ENCODE assay signal across 8 mouse cellular contexts in the genomic region with DNA sequence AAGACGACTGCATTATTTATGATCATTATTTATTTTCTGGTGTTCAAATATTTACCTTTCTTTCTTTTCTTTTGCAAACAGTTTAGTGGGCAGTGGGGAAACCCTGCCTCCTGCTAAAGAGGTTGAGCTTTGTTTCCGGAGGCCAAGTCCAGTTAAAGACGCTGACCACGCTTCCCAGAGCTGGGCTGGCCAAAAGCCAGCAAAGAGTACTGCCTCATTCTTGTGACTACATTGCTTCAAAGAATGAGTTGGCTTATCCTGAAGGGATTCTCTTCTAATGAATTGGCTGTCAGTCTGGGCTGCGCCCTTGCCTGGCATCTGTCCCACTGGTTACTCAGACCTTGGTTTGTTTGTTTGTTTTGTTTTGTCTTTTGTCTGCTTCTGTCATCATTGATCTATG.
DNase-seq lines count a peak whose midpoint lies in the region; ATAC-seq and TF ChIP-seq lines count a peak whose summit lies in the region.

No protein-coding gene starts in this region.

- TF ChIP-seq POLR2A in liver, adult 2 months (IDR thresholded peaks at IDR 0.05; ENCODE audit: extremely low read depth, insufficient read depth, low read length) = no peak

- no peak overlapping the region for H3K27ac ChIP-seq in liver, adult 2 months (replicated peaks; ENCODE audit: insufficient read depth, low read depth, low read length)
- H3K27ac ChIP-seq in liver, embryonic 11.5 days (ENCODE audit: low read depth, low read length) = no peak overlapping the region

- no peaks in the 10 kb centered on the region for H3K79me2 ChIP-seq in liver, adult 2 months (ENCODE audit: control insufficient read depth, insufficient read depth, low read length)

- no peaks in the 10 kb centered on the region for H3K9me3 ChIP-seq in liver, embryonic 11.5 days (ENCODE audit: control insufficient read depth, low read length)

- DNase-seq in liver, adult 2 months (ENCODE audit: extremely low read depth, low read depth, low spot score) = peak; percentile 81
- no peak for DNase-seq in liver, embryonic 11.5 days (ENCODE audit: low spot score)
- DNase-seq in adrenal gland, postnatal 36 days = peak; percentile 81 to 82
- DNase-seq in gastrocnemius, postnatal 25 days = peak; percentile 45
- DNase-seq in kidney, postnatal 10 days = peak; percentile 90
- peak; percentile 23 for DNase-seq in mesoderm, embryonic 11.5 days (ENCODE audit: low read depth, low spot score)
- DNase-seq in natural killer cell, adult 2 months (ENCODE audit: low spot score in 2 of 2) = no peak
- DNase-seq in embryo, embryonic 10.5 days (ENCODE audit: low spot score) = no peak

- H3K36me3 ChIP-seq in liver, adult 2 months (ENCODE audit: control insufficient read depth, insufficient read depth, low read length) = no peaks in the 10 kb centered on the region
- H3K36me3 ChIP-seq in liver, embryonic 11.5 days (ENCODE audit: control insufficient read depth, insufficient read depth, low read length) = no peaks in the 10 kb centered on the region

- no peak overlapping the region for H3K4me2 ChIP-seq in liver, embryonic 11.5 days

- ATAC-seq in liver, embryonic 11.5 days (replicated peaks; ENCODE audit: low FRiP score) = no peak

- WGBS in liver, adult 2 months = 4% methylated on average over 5 of the region's 5 CpGs
- 55% methylated on average over 5 of the region's 5 CpGs for WGBS in liver, embryonic 11.5 days

- no peak overlapping the region for H3K4me3 ChIP-seq in liver, adult 2 months (ENCODE audit: insufficient read depth, low read depth, low read length)
- H3K4me3 ChIP-seq in liver, embryonic 11.5 days (ENCODE audit: low read depth, low read length) = no peak overlapping the region

- H3K4me1 ChIP-seq in liver, adult 2 months (ENCODE audit: control insufficient read depth, insufficient read depth, low read length) = peaks cover 4% of the 10 kb centered on the region; the same call in 1 of the 2 replicates
- no peaks in the 10 kb centered on the region for H3K4me1 ChIP-seq in liver, embryonic 11.5 days (replicated peaks; ENCODE audit: control insufficient read depth, insufficient read depth, low read length)

- no peak overlapping the region for H3K9ac ChIP-seq in liver, adult 2 months (ENCODE audit: low read depth, low read length)
- no peak overlapping the region for H3K9ac ChIP-seq in liver, embryonic 11.5 days (ENCODE audit: low read depth, low read length)

- H3K27me3 ChIP-seq in liver, adult 2 months (ENCODE audit: control insufficient read depth, insufficient read depth, low read length) = no peaks in the 10 kb centered on the region
- H3K27me3 ChIP-seq in liver, embryonic 11.5 days (replicated peaks; ENCODE audit: control insufficient read depth, insufficient read depth, low read length) = no peaks in the 10 kb centered on the region

- TF ChIP-seq CTCF in liver, adult 2 months (IDR thresholded peaks at IDR 0.05; ENCODE audit: low read depth, low read length) = no peak

Comparison
In these comparisons a context has a peak if more than half of its experiments do, and no peak if none do; other contexts are left out.
1. DNase-seq: peak in liver, adult 2 months (single experiment), adrenal gland, postnatal 36 days (2 of 2), gastrocnemius, postnatal 25 days (single experiment), kidney, postnatal 10 days (single experiment) and mesoderm, embryonic 11.5 days (single experiment); none in liver, embryonic 11.5 days (single experiment), natural killer cell, adult 2 months (0 of 2) and embryo, embryonic 10.5 days (single experiment).